Mouse (Mus musculus) heart, adult 2 months (tissue): ENCODE data around the gene Ttc4.

Source experiments
- CTCF ChIP-seq: fragments of 200-600 bp; IDR thresholded peaks from 2 replicates; pipeline ENCODE4 v1.8.1; 2022; ENCODE audit warnings: antibody characterized with exemption, mild to moderate bottlenecking, moderate library complexity
- POLR2A ChIP-seq: fragments of 200-500 bp; IDR thresholded peaks from 2 replicates; pipeline ENCODE4 v1.6.1; 2011; ENCODE audit warnings: mild to moderate bottlenecking, low read depth, low read length, control low read depth; ENCODE audit not compliant: insufficient read depth

- no peak for TF ChIP-seq CTCF
- TF ChIP-seq POLR2A, result no peak
Observed at GRCm38 (mm10) chr4:106703956-106704355, 25.2 kb upstream of the Ttc4 start.
